Mouse (Mus musculus): Measurements from ENCODE around the gene Gm9508.

Gm9508 gene

DNA sequence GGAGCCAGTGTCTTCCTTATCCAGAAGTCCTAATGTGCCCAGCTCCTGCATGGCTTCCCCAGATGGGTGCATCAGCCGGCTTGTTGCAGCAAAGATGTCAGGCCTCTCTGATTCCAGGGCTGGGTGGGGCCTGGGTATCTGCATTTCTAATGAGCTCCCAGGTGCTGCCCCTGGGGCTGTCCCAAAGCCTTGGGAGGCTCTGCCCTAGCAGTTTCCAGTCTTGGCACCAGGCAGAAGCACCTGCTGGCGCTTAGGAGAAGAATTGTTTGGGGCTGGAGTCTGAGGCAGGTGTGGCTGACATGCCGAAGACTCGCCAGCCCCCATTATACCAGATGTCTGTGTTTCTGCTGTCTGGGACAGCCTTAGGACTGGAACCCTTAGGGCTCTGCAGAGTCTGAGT is 26.3 kb downstream of the Gm9508 start:
- DNase-seq (ENCODE audit: low spot score) = no peak

DNA sequence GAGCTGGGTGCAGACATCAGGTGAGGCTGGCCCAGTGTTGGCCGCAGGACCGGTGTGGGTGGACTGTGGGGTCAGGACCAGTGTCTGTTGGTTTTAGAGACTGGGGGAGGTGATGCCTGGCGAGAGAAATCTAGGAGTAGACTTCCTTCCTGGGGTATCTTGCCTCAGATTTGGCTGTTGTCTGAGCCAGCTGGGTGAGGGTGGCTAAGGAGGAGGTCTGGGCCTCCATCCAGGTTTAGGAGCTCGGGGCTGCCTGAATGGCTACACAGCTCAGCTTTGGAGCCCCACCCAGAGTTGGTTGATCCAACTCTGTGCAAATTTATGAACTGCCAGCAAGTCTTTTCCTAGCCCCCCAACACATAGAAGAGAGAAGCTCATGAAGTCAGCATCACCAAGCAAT is 29.6 kb downstream of the Gm9508 start:
- DNase-seq (ENCODE audit: low spot score) = no peak

- DNase-seq (ENCODE audit: low spot score) = no peak
These were observed 30.7 kb downstream of the Gm9508 start for GRCm38 (mm10) chr10:77666342-77666741.

GRCm38 (mm10) chr10:77663949-77664665 is 32.9 kb downstream of the Gm9508 start:
- DNase-seq (ENCODE audit: low spot score) = no peak

- DNase-seq (ENCODE audit: low spot score) = no peak
These were observed 38.6 kb downstream of the Gm9508 start for GRCm38 (mm10) chr10:77658286-77658994.

- DNase-seq (ENCODE audit: low spot score) = no peak
These were observed 45.0 kb downstream of the Gm9508 start for GRCm38 (mm10) chr10:77652046-77652445.

DNA sequence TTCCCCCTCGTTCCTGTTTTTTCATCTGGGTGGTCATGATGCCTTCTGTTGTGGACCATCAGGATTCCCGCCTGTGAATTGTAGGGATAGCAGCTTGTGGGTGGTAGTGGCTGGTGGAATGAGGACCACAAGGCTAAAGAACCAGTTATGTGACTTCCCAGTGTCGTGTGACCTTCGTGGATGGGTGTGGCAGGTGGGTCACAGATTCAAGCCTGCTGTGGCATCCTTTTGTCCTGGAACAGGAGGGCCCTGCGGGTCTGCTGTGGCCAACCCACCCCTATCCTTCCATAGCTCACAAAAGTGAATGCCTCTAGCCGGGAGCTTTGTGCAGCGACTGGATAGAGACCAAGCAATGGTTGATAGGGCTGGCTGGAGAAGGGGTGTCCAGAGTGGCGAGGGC is 49.1 kb downstream of the Gm9508 start:
- DNase-seq (ENCODE audit: low spot score) = no peak

DNA sequence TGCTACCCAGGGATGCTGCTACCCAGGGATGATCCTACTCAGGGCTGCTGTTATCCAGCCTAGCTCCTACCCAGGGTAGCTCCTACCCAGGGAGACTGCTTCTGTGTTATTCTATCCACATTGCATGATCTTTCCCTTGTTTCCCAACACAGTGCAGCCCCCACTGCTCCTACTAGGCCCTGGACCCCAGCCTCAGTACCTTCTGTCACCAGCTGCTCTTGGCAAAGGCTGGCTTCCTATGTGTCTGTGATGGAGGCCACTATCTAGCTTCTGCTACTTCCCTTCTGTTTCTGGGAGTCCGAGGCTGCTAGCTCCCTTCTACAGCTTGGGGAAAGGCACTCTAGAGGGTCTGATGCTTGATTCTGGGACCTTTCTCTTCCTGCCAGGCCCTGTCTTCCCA is 49.6 kb downstream of the Gm9508 start:
- DNase-seq (ENCODE audit: low spot score) = no peak
